Comparison of ENCODE assay signal across 15 mouse cellular contexts in genomic region chr11:47376915-47377314, GRCm38 (mm10).
A peak's percentile ranks its signal among the peaks of the same experiment; 100 is the strongest.
DNase-seq lines count a peak whose midpoint lies in the region; ATAC-seq and TF ChIP-seq lines count a peak whose summit lies in the region.
"Had no signal": no experiment of that assay in that cellular context is flagged by ENCODE, and none has a peak within 500 bp of the region (broad histone marks: within the 10 kb centered on the region; RNA-seq: fewer than 3 reads in every experiment).

No protein-coding gene starts in this region.

- H3K4me2 ChIP-seq in heart, embryonic 11.5 days: peak overlapping the region; percentile 52
- peak overlapping the region; percentile 72 for H3K4me2 ChIP-seq in embryonic facial prominence, embryonic 13.5 days
- H3K4me2 ChIP-seq in limb, embryonic 15.5 days: peak overlapping the region; percentile 46
- no peak overlapping the region for H3K4me2 ChIP-seq in intestine, embryonic 15.5 days (replicated peaks)
- H3K4me2 ChIP-seq in midbrain, embryonic 11.5 days: no peak overlapping the region
- no peak overlapping the region for H3K4me2 ChIP-seq in liver, postnatal 0 days (ENCODE audit: low read depth, low read length)
- H3K4me2 ChIP-seq: hindbrain, embryonic 15.5 days; liver, embryonic 11.5 days; midbrain, embryonic 15.5 days had no signal

- no peak for TF ChIP-seq EP300 in liver, postnatal 0 days (IDR thresholded peaks at IDR 0.05; ENCODE audit: low read depth)

- no peak overlapping the region for H3K4me3 ChIP-seq in heart, embryonic 11.5 days (ENCODE audit: low read depth, low read length)
- H3K4me3 ChIP-seq in embryonic facial prominence, embryonic 13.5 days: peak overlapping the region; percentile 35
- H3K4me3 ChIP-seq in limb, embryonic 15.5 days: peak overlapping the region; percentile 26
- H3K4me3 ChIP-seq in intestine, embryonic 15.5 days (replicated peaks): no peak overlapping the region
- H3K4me3 ChIP-seq in midbrain, embryonic 11.5 days (ENCODE audit: low read depth, low read length): no peak overlapping the region
- no peak overlapping the region for H3K4me3 ChIP-seq in liver, postnatal 0 days (ENCODE audit: low read depth, low read length)
- H3K4me3 ChIP-seq: hindbrain, embryonic 15.5 days; midbrain, embryonic 15.5 days had no signal

- no peaks in the 10 kb centered on the region for H3K9me3 ChIP-seq in heart, embryonic 11.5 days (replicated peaks; ENCODE audit: control insufficient read depth, low read length)
- H3K9me3 ChIP-seq in embryonic facial prominence, embryonic 13.5 days: no peaks in the 10 kb centered on the region
- no peaks in the 10 kb centered on the region for H3K9me3 ChIP-seq in limb, embryonic 15.5 days
- H3K9me3 ChIP-seq in intestine, embryonic 15.5 days: no peaks in the 10 kb centered on the region
- H3K9me3 ChIP-seq in midbrain, embryonic 11.5 days (ENCODE audit: control insufficient read depth, low read length): no peaks in the 10 kb centered on the region
- no peaks in the 10 kb centered on the region for H3K9me3 ChIP-seq in liver, postnatal 0 days (ENCODE audit: low read length)
- H3K9me3 ChIP-seq: hindbrain, embryonic 15.5 days; midbrain, embryonic 15.5 days had no signal

- WGBS in heart, embryonic 11.5 days (ENCODE audit: insufficient replicate concordance): 33% methylated on average over 1 of the region's 1 CpGs
- whole genome bisulfite sequencing in embryonic facial prominence, embryonic 13.5 days: 3% methylated on average over 1 of the region's 1 CpGs
- 19% methylated on average over 1 of the region's 1 CpGs for WGBS in limb, embryonic 15.5 days
- WGBS in intestine, embryonic 15.5 days: 68% methylated on average over 1 of the region's 1 CpGs
- WGBS in midbrain, embryonic 11.5 days: 81% methylated on average over 1 of the region's 1 CpGs
- WGBS in liver, postnatal 0 days (ENCODE audit: insufficient replicate concordance): 63% methylated on average over 1 of the region's 1 CpGs

- TF ChIP-seq CTCF in liver, postnatal 0 days (IDR thresholded peaks at IDR 0.05; ENCODE audit: low read depth): no peak

- peak overlapping the region; percentile 77 for H3K27ac ChIP-seq in heart, embryonic 11.5 days (ENCODE audit: low read depth, low read length)
- H3K27ac ChIP-seq in embryonic facial prominence, embryonic 13.5 days: peak overlapping the region; percentile 80
- H3K27ac ChIP-seq in limb, embryonic 15.5 days: peak overlapping the region; percentile 79
- H3K27ac ChIP-seq in intestine, embryonic 15.5 days: no peak overlapping the region
- H3K27ac ChIP-seq in midbrain, embryonic 11.5 days (ENCODE audit: low read depth, low read length): no peak overlapping the region
- no peak overlapping the region for H3K27ac ChIP-seq in liver, postnatal 0 days (ENCODE audit: low read depth)
- H3K27ac ChIP-seq: hindbrain, embryonic 15.5 days; midbrain, embryonic 15.5 days had no signal

- H3K27me3 ChIP-seq in heart, embryonic 11.5 days (ENCODE audit: control insufficient read depth, insufficient read depth, low read length): no peaks in the 10 kb centered on the region
- H3K27me3 ChIP-seq in embryonic facial prominence, embryonic 13.5 days: no peaks in the 10 kb centered on the region
- H3K27me3 ChIP-seq in limb, embryonic 15.5 days: no peaks in the 10 kb centered on the region
- H3K27me3 ChIP-seq in intestine, embryonic 15.5 days (replicated peaks): no peaks in the 10 kb centered on the region
- H3K27me3 ChIP-seq in midbrain, embryonic 11.5 days (ENCODE audit: control insufficient read depth, insufficient read depth, low read length): no peaks in the 10 kb centered on the region
- no peaks in the 10 kb centered on the region for H3K27me3 ChIP-seq in liver, postnatal 0 days (ENCODE audit: insufficient read depth, low read length)
- H3K27me3 ChIP-seq: midbrain, embryonic 15.5 days had no signal

- DNase-seq in heart, postnatal 4 days: no peak
- DNase-seq in brain, adult 2 months (ENCODE audit: low read depth, low spot score): peak; percentile 8
- no peak for DNase-seq in midbrain, embryonic 11.5 days (ENCODE audit: low spot score, missing footprints)
- DNase-seq in liver, postnatal 0 days: no peak
- DNase-seq: adrenal gland, postnatal 36 days; cerebellum, adult 11-12 months; kidney, postnatal 10 days; right cerebral cortex, postnatal 25 days had no signal

- no peaks in the 10 kb centered on the region for H3K36me3 ChIP-seq in heart, embryonic 11.5 days (ENCODE audit: control insufficient read depth, insufficient read depth, low read length)
- H3K36me3 ChIP-seq in embryonic facial prominence, embryonic 13.5 days: no peaks in the 10 kb centered on the region
- H3K36me3 ChIP-seq in limb, embryonic 15.5 days: no peaks in the 10 kb centered on the region
- no peaks in the 10 kb centered on the region for H3K36me3 ChIP-seq in intestine, embryonic 15.5 days
- H3K36me3 ChIP-seq in midbrain, embryonic 11.5 days (ENCODE audit: control insufficient read depth, insufficient read depth, low read length): no peaks in the 10 kb centered on the region
- H3K36me3 ChIP-seq in liver, postnatal 0 days (replicated peaks; ENCODE audit: insufficient read depth, low read length): no peaks in the 10 kb centered on the region
- H3K36me3 ChIP-seq: hindbrain, embryonic 15.5 days; midbrain, embryonic 15.5 days had no signal

- no peak for ATAC-seq in heart, embryonic 11.5 days (replicated peaks; ENCODE audit: insufficient number of reproducible peaks, low FRiP score, low TSS enrichment)
- no peak for ATAC-seq in embryonic facial prominence, embryonic 13.5 days (ENCODE audit: insufficient number of reproducible peaks, insufficient read depth, low FRiP score, low TSS enrichment, low read depth)
- ATAC-seq in limb, embryonic 15.5 days (ENCODE audit: insufficient number of reproducible peaks, low FRiP score, low TSS enrichment, low read depth): no peak
- no peak for ATAC-seq in intestine, embryonic 15.5 days
- no peak for ATAC-seq in midbrain, embryonic 11.5 days (ENCODE audit: low FRiP score)
- ATAC-seq in liver, postnatal 0 days: no peak
- ATAC-seq: midbrain, embryonic 15.5 days had no signal

- H3K4me1 ChIP-seq in heart, embryonic 11.5 days (ENCODE audit: control insufficient read depth, insufficient read depth, low read length): peaks cover 10% of the 10 kb centered on the region
- H3K4me1 ChIP-seq in embryonic facial prominence, embryonic 13.5 days: peaks cover 31% of the 10 kb centered on the region
- peaks cover 35% of the 10 kb centered on the region for H3K4me1 ChIP-seq in limb, embryonic 15.5 days
- H3K4me1 ChIP-seq in intestine, embryonic 15.5 days (replicated peaks): 0 out of 2 replicates have a peak, but pooled peaks cover 4% of the 10 kb centered on the region
- peaks cover 3% of the 10 kb centered on the region; the same call in 1 of the 2 replicates for H3K4me1 ChIP-seq in midbrain, embryonic 11.5 days (ENCODE audit: control insufficient read depth, insufficient read depth, low read length)
- no peaks in the 10 kb centered on the region for H3K4me1 ChIP-seq in liver, postnatal 0 days (ENCODE audit: insufficient read depth)

- H3K9ac ChIP-seq in heart, embryonic 11.5 days (ENCODE audit: low read depth, low read length): no peak overlapping the region
- H3K9ac ChIP-seq in embryonic facial prominence, embryonic 13.5 days: 0 out of 2 replicates have a peak overlapping the region, but pooled peaks have one; percentile 58
- no peak overlapping the region for H3K9ac ChIP-seq in limb, embryonic 15.5 days
- H3K9ac ChIP-seq in intestine, embryonic 15.5 days: no peak overlapping the region
- no peak overlapping the region for H3K9ac ChIP-seq in midbrain, embryonic 11.5 days (ENCODE audit: low read length)
- H3K9ac ChIP-seq in liver, postnatal 0 days (replicated peaks): no peak overlapping the region
- H3K9ac ChIP-seq: hindbrain, embryonic 15.5 days; midbrain, embryonic 15.5 days had no signal

Comparison
In these comparisons a context has a peak if more than half of its experiments do, and no peak if none do; other contexts are left out.
1. H3K27ac ChIP-seq: peak in heart, embryonic 11.5 days (single experiment), embryonic facial prominence, embryonic 13.5 days (single experiment) and limb, embryonic 15.5 days (single experiment); none in intestine, embryonic 15.5 days (single experiment), midbrain, embryonic 11.5 days (single experiment) and liver, postnatal 0 days (single experiment).
2. H3K4me2 ChIP-seq: peak in heart, embryonic 11.5 days (single experiment), embryonic facial prominence, embryonic 13.5 days (single experiment) and limb, embryonic 15.5 days (single experiment); none in intestine, embryonic 15.5 days (single experiment), midbrain, embryonic 11.5 days (single experiment) and liver, postnatal 0 days (single experiment).
3. H3K4me3 ChIP-seq: peak in embryonic facial prominence, embryonic 13.5 days (single experiment) and limb, embryonic 15.5 days (single experiment); none in heart, embryonic 11.5 days (single experiment), intestine, embryonic 15.5 days (single experiment), midbrain, embryonic 11.5 days (single experiment) and liver, postnatal 0 days (single experiment).